Mouse (Mus musculus) intestine, embryonic 14.5 days (tissue): ENCODE results near the gene Tmem147. TPM values are rescaled to one million over a fixed set of nuclear protein-coding genes. Genes with fewer than 3 reads are reported as not detected.
"Not testable (repeated sequence)": the region's sequence is repeated elsewhere in the genome, so short reads cannot be mapped to it uniquely, and the experiment has no call there.

Source experiments
- ATAC-seq: fragments of 200-750 bp; cut with Nextera tagmentation; replicated peaks from 2 replicates; pipeline ENCODE4 v1.8.0; 2017; ENCODE audit warnings: low read depth, moderate number of reproducible peaks, moderate TSS enrichment, moderate library complexity; ENCODE audit not compliant: low FRiP score, low TSS enrichment
- DNase-seq: peaks from one replicate; pipeline ENCODE4 v3.0.0-alpha.2; 2018; ENCODE audit warnings: low spot score
- H3K27ac ChIP-seq: fragments of 300-500 bp; sonication (generic); 2 replicates; pipeline ENCODE4 v1.5.1; 2014; ENCODE audit warnings: low read depth, mild to moderate bottlenecking, control low read depth
- H3K27me3 ChIP-seq: fragments of 300-500 bp; sonication (generic); replicated peaks from 2 replicates; pipeline ENCODE4 v1.6.1; 2014; ENCODE audit warnings: low read length, control low read depth; ENCODE audit not compliant: control insufficient read depth, insufficient read depth
- H3K36me3 ChIP-seq: fragments of 300-500 bp; sonication (generic); 2 replicates; pipeline ENCODE4 v1.6.1; 2014; ENCODE audit warnings: low read length, control low read depth; ENCODE audit not compliant: control insufficient read depth, insufficient read depth
- H3K4me1 ChIP-seq: fragments of 300-500 bp; sonication (generic); replicated peaks from 2 replicates; pipeline ENCODE4 v1.6.1; 2014; ENCODE audit warnings: low read length, control low read depth, mixed read lengths; ENCODE audit not compliant: control insufficient read depth, insufficient read depth
- H3K4me2 ChIP-seq: fragments of 300-500 bp; sonication (generic); 2 replicates; pipeline ENCODE4 v1.6.1; 2014; ENCODE audit warnings: low read length
- H3K4me3 ChIP-seq: fragments of 300-500 bp; sonication (generic); 2 replicates; pipeline ENCODE4 v1.5.1; 2014; ENCODE audit warnings: low read depth, low read length, control low read depth, mixed read lengths
- H3K9ac ChIP-seq: fragments of 300-500 bp; sonication (generic); 2 replicates; pipeline ENCODE4 v1.6.1; 2014; ENCODE audit warnings: mild to moderate bottlenecking, low read length
- H3K9me3 ChIP-seq: fragments of 300-500 bp; sonication (generic); 2 replicates; pipeline ENCODE4 v1.6.1; 2016; ENCODE audit warnings: low read length, control low read depth; ENCODE audit not compliant: control insufficient read depth
- WGBS: fragments of 180-500 bp; shearing (Covaris S2); extraction: QIAGEN DNeasy Blood & Tissue Kit; methylation state at CpG from one replicate; pipeline ENCODE4 v1.1.7; 2014; 5-methylcytosine and 5-hydroxymethylcytosine counted together
- polyA plus RNA-seq: library from polyadenylated mRNA; unstranded; fragments of >200 nt; fragmentation: Nextera tagmentation; extraction: Ambion mirVana; gene quantifications from 2 replicates; pipeline ENCODE4 v1.2.1, GENCODE M21; 2014

The Tmem147 gene
- polyA plus RNA-seq, 1 experiment from 2014 or later = 238 TPM

DNA sequence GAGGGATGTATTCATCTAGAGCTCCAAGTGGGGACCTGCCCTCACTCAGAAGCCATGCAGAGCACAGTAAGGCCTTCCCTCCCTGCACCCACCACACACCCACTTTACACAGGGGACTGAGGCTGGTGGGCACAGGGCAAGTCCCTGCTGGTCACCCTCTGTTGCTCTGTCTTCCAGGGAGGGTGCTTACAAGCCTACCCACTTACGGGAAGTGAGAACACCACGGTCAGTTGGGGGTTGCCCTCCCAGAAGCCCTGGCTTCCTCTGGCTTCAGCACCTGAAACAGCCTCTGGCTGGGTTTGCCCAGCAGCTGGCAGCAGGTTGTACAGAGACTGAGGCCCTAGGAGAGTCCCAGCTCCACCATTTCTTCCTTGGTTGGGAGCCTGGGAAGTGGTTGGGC lies 13.2 kb upstream of the Tmem147 start:
- not testable (repeated sequence) for H3K4me2 ChIP-seq, H3K9ac ChIP-seq, H3K4me1 ChIP-seq, H3K36me3 ChIP-seq, H3K27me3 ChIP-seq, H3K9me3 ChIP-seq, ATAC-seq, H3K27ac ChIP-seq, H3K4me3 ChIP-seq, DNase-seq
- 95% methylated on average over 2 of the region's 2 CpGs for WGBS

DNA sequence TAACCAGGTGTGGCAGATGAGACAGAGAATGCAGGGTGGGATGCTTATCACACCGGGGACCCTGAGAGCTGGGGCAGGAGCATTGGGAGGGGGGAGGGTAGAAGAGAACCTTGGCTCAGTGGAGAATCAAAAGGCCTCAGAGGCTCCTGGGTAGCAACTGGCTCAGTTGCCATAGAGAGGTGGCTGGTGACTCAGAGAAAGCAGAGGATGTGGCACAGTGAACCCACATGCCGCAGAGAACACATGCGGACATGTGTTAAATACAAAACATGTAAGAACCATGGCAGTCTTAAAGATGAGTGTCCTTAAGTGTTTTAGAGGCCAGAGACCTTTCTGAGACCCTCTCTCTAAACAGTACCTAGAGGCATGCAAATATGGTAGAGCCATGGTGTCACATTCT lies 6.9 kb upstream of the Tmem147 start:
- H3K4me2 ChIP-seq = no peak overlapping the region
- H3K9ac ChIP-seq = no peak overlapping the region
- DNase-seq (no peak), ATAC-seq (no peak)
- WGBS = 89% methylated on average over 3 of the region's 3 CpGs
- peaks cover 33% of the 10 kb centered on the region for H3K36me3 ChIP-seq
- no peak overlapping the region for H3K27ac ChIP-seq
- H3K4me3 ChIP-seq = no peak overlapping the region
- no peaks in the 10 kb centered on the region for H3K4me1 ChIP-seq
- H3K9me3 ChIP-seq = no peaks in the 10 kb centered on the region
- no peaks in the 10 kb centered on the region for H3K27me3 ChIP-seq

DNA sequence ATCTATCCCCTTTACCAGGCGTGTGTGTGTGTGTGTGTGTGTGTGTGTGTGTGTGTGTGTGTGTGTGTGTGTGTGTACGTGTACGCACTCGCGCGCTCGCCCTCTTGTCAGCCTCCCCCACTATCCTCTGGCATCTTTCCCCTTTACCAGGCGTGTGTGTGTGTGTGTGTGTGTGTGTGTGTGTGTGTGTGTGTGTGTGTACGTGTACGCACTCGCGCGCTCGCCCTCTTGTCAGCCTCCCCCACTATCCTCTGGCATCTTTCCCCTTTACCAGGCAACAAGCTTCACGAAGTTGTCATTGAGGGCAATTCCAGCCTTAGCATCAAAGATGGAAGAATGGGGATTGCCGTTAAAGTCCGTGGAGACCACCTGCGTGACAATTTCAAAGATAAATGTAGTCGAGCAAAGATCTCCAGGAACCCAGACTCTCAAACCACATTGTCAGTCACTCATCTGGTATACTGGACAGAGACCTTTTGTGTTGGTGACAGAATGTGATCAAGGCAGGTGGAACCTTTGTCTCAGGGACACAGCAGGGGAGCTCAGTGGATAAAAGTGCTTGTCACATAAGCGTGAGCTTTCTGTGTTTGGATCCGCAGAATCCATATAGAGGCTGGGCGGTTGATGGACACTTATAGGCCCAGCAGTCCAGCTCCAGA lies 853 bp upstream of the Tmem147 start:
- ATAC-seq, DNase-seq, H3K27me3 ChIP-seq, H3K9me3 ChIP-seq: not testable (repeated sequence)
- WGBS = 19% methylated on average over 15 of the region's 22 CpGs
- Histone ChIP-seq H3K36me3 (peaks cover 21% of the 10 kb centered on the region; the same call in 1 of the 2 replicates), H3K4me2 (peak overlapping the region; percentile 77), H3K9ac (peak overlapping the region; percentile 74), H3K4me3 (peak overlapping the region; percentile 85), H3K27ac (peak overlapping the region; percentile 88), H3K4me1 (peaks cover 12% of the 10 kb centered on the region)

DNA sequence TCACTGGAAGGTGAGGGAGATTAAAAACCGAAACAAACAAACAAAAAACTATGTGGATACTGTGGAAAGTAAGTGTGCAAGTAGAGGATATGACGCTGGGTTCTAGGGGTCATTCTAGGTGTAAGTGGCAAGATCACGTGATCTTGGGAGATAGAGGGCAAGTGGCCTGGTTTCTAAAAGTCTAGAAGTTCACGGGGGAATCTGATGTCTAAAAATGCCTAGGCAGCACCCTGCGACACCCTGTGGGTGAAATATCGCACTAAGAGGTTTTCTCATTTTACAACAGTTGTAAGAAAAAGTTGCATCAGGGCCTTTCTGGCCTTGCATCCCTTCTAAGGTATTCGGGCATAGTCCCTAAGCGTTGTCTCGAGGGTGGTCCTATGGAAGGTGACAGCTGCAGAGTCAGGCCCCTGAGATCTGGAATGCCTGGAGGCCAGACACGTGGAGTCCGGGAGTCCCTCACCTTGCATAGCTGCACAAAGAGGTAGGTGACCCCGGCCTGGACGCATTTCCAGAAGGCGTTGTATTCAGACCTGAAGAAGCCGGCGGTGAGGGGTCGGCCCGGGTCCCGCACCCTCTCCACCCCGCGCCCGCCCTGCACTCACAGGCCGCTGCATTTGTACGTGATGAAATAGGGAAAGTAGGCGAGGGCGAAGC lies 473 bp downstream of the Tmem147 start:
- WGBS = 8% methylated on average over 26 of the region's 26 CpGs
- Histone ChIP-seq H3K27me3 (no peaks in the 10 kb centered on the region), H3K9me3 (no peaks in the 10 kb centered on the region), H3K4me1 (peaks cover 12% of the 10 kb centered on the region), H3K4me2 (peak overlapping the region; percentile 77), H3K36me3 (peaks cover 21% of the 10 kb centered on the region; the same call in 1 of the 2 replicates), H3K27ac (peak overlapping the region; percentile 88), H3K4me3 (peak overlapping the region; percentile 85), H3K9ac (peak overlapping the region; percentile 74)
- peak; percentile 48 for ATAC-seq
- DNase-seq = no peak

DNA sequence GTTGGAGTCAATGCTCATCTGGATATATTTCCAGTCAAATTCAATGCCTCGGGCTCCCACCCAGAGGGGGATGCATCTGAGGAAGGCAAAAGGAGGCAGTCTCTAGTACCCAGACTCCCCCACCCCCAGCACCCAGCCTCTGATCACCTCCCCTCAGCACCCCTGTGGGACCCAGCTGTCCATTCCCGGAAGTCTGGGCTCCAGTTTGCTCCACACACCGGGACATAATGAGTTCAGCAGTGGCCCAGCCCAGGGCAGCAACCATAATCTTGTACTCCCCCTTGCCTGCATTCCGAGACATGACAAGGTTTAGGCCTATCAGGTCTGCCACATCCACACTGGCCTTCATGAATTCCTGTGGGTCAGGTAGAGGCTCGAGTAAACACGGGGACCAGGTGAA lies 1.1 kb downstream of the Tmem147 start:
- 83% methylated on average over 6 of the region's 6 CpGs for WGBS
- no peak for ATAC-seq
- Histone ChIP-seq H3K9ac (peak overlapping the region; percentile 74; the same call in 1 of the 2 replicates), H3K27ac (no peak overlapping the region), H3K4me1 (peaks cover 12% of the 10 kb centered on the region), H3K4me3 (peak overlapping the region; percentile 85), H3K4me2 (peak overlapping the region; percentile 77), H3K9me3 (no peaks in the 10 kb centered on the region), H3K27me3 (no peaks in the 10 kb centered on the region), H3K36me3 (peaks cover 21% of the 10 kb centered on the region; the same call in 1 of the 2 replicates)
- no peak for DNase-seq

DNA sequence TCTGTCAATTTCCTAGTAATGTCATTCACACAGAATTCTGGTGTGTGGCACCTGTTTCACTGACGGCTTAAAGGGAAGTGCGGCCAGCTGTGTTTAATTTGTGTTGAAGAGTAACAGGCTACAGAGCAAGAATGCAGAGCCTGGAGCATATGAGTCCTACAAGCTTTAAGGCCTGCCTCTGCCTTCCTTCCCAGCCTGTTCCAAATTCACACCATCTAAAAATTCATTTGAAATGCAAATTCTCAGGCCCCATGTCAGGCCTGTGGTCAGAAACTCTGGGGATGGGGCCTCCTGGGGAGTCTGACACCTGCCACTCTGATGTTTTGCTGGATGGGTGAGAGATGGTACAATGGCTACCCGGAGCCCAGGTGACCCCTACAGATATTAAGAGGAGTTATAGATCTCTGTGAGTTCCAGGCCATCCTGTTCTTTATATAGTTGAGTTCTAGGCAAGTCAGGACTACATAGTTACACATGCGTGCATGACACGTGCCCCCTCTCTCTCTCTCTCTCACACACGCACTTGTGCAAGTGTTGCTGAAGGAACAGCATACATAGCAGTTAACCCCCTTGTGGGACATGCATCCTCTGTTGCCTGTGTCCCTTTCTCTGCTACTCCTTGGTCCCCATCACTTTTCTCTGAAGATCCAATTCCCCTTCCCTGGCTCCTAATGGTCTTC lies 5.9 kb downstream of the Tmem147 start:
- Histone ChIP-seq H3K36me3 (peaks cover 13% of the 10 kb centered on the region; the same call in 1 of the 2 replicates), H3K4me2 (no peak overlapping the region), H3K27ac (no peak overlapping the region), H3K4me1 (peaks cover 2% of the 10 kb centered on the region; the same call in 1 of the 2 replicates), H3K9me3 (no peaks in the 10 kb centered on the region), H3K27me3 (no peaks in the 10 kb centered on the region), H3K9ac (no peak overlapping the region), H3K4me3 (no peak overlapping the region)
- no peak for ATAC-seq
- WGBS = 57% methylated on average over 6 of the region's 6 CpGs
- DNase-seq = no peak

DNA sequence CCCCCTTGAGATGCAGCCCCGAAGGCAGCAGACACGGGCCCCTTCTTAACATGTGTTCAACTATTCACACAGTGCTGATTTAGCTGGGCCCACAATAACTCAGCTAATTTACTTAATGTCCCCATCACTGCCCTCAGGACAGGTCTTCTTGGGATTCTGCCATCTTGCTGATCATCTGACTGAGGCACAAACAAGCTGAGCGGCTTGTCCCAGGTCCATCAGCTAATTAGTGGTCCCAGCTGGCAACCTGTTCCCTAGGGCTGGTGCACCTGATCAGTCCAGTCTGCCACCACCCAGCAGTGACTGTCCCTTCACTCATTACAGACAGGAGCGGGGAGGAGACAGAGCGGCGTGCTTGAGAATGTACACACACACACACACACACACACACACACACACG lies 8.1 kb downstream of the Tmem147 start:
- no peak for DNase-seq
- Histone ChIP-seq H3K9me3 (no peaks in the 10 kb centered on the region), H3K36me3 (no peaks in the 10 kb centered on the region), H3K9ac (no peak overlapping the region), H3K4me1 (peaks cover 7% of the 10 kb centered on the region), H3K4me2 (no peak overlapping the region), H3K27me3 (peaks cover 9% of the 10 kb centered on the region; the same call in 1 of the 2 replicates), H3K27ac (no peak overlapping the region), H3K4me3 (no peak overlapping the region)
- ATAC-seq = no peak
- WGBS = 90% methylated on average over 7 of the region's 7 CpGs

DNA sequence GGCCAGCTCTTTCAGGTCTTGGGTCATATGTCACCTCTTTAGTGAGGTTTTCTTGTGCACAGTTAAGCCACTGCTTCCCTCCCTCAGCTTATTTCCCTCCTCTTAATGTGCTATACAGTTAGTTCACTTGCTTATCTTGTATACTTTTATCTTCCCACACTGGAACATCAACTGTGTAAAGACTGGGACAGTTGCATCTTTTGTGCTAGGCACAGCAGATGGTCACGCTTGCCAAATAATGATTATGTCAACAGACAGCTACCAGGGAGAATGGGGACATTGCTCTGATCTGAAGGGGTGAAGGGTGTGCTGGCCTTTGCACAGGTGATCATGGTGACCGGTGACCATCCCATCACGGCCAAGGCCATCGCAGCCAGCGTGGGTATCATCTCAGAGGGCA lies 9.7 kb downstream of the Tmem147 start:
- no peak for DNase-seq
- no peak overlapping the region for H3K27ac ChIP-seq
- H3K36me3 ChIP-seq = no peaks in the 10 kb centered on the region
- H3K4me1 ChIP-seq = peaks cover 7% of the 10 kb centered on the region
- peaks cover 9% of the 10 kb centered on the region; the same call in 1 of the 2 replicates for H3K27me3 ChIP-seq
- H3K4me3 ChIP-seq = no peak overlapping the region
- no peak overlapping the region for H3K4me2 ChIP-seq
- 95% methylated on average over 5 of the region's 5 CpGs for WGBS
- no peak overlapping the region for H3K9ac ChIP-seq
- H3K9me3 ChIP-seq = no peaks in the 10 kb centered on the region
- ATAC-seq = no peak
